Mouse (Mus musculus) mouse trophoblast stem cell (cell line): ENCODE measurements around the gene Zbtb9.

Experiments
- in situ Hi-C, 2 experiments: fragments of 300-500 bp; cut with MseI, MboI; formaldehyde crosslinking; loops; 2 replicates in 1 of 2; 3 replicates in 1 of 2; pipeline ENCODE4 v1.15.1; 2025

The Zbtb9 gene

DNA sequence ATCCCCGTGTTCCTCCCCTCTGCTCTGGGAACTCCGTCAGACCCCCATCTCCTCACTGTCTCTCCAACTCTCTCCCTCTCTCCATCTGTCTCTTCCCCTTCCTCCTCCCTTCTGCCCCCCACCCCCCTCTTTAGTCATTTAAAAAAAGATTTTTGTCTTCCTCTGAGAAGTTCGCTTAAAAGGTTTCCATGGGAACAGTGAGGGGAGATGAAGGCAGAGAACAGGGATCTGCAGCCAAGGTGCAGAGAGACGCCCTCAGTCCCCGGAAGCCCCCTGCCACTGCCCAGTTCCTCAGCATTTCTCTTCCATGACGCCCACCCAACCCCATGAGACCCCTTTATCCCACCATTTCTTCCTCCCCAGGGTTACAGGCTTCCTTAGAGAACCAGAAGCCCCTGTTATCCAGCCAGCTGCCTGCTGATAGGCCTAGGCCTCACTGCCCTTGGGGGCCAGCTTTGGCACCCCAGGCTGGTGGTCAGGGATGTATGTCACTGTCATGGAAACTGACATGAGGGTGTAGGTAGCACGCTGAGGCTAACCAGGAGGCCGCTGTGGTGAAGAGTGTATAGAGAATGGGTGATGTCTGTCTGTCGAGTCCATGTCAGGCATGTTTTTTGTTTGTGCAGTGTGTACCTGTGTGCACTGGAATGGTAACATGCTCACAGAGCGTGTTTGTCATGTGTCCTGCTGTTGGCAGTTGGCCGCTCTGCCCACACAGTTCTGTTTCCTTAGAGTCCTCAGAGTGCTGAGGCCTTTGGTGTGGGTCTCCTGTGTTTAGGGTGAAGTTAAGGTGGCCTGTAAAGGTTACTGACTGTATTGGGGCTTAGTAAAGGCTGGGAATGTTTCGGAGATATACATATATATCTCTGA lies 25.5 kb upstream of the Zbtb9 start:
- in situ Hi-C loops, result no loop called here

DNA sequence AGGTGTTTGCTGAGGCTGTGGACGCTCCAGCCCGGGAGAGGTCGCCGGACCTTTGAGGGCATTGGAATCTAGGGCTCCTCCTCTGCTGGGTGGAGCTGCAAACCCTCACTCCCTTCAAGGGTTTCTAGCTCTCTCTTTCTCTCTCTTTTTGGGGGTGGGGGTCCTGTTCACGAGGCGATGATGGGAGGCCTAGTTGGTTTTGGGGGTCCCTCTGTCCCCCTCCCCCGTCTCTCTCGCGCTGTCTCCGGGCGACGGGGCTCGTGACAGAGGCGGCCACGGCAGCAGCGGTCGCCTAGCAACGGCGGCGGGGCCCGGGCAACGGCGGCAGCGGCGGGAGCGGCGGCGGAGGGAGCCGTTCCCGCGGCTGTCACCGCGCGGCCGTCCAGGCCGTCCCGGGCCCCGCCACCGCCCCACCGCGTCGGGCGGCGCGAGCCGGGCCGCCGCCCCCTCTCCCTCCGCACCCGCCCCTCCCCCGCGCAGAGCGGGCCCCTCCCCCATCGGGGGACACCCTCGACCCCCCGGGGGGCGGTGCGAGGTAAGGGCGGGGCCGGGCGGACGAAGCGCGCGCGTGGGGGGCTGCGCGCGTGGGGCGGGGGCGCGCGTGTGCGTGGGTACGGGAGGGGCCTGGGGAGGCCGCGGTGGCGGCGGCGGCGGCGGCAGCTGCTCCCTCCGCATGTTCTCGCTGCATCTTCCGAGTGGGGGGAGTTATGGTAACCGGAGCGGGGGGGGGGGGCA lies 24.5 kb upstream of the Zbtb9 start:
- in situ Hi-C loops, result no loop called here

DNA sequence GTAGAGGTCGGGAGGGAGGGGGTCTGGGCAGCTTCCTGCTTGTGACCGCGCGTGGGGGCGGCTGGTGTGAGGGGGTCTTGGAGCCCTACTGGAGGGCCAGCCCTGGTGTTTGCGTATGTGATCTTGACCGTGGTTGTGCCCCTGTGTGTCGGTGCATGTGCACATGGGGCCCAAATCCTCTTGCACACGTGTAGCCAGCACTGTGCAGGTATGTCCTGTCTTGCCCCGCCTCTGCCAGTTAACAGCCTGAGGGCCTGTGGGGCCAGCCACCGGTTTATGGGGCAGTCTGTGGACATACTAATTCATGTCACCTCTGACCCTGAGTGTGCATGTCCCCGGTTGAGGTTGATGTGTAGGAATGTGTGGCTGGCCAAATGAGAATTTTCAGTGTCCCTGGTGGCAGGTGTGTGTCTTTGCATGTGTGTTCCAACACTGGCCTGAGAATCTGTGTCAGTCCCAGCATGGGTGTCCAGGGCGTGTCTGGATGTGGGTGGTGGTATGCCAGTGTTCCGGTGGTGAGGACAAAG lies 23.9 kb upstream of the Zbtb9 start:
- in situ Hi-C loops, result no loop called here

DNA sequence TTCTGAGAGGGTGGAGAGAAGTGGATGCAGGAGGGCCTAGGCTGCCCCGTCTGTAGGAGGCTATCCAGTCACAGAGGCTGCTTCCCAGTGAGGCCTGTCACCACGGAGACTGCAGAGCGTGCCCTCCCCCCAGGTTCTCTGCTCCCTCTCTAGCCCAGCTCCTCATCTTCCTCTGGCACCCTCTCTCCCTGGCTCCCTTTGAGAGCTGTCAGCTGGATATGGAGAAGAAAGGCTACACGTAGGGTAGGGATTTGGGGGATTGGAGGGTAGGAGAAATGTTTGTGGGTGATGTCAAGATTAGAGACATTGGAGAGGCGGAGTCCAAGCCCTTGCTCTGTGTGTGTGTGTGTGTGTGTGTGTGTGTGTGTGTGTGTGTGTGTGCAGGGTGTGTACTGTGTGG lies 23.1 kb upstream of the Zbtb9 start:
- in situ Hi-C loops, result no loop called here

DNA sequence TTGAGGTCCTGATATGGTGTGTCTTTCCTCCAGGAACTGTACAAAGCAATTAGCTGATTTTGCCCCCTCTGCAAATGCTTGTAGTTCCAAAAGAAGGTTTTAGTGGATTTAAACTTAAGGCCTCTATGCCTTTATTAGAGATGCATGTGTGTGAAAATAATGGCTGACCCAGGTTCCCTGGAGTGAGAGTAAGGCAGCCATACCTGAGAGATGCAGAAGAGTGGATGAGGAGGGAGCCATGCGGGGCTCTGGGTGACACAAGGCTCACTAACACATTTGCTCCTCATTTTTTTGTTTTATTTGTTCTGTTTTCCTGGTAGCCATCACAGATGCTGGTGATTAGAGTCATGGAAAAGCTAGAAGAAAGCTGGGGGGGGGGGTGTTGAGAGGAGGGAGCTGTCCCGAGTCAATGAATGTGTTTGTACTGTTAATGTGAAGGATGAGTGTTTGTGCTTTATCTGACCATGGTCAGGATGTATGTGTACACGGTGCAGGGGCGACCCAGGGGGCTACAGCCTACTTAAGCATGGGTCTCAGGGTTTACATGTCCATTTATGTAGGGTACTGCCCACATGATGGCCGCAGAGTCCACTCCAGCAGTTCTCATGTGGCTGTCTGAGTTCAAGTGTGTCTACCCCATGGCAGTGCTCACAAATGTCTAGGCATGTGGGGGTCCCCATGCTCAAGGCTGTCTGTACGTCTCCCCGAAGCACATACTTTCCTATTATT lies 22.2 kb upstream of the Zbtb9 start:
- in situ Hi-C loops, result no loop called here

DNA sequence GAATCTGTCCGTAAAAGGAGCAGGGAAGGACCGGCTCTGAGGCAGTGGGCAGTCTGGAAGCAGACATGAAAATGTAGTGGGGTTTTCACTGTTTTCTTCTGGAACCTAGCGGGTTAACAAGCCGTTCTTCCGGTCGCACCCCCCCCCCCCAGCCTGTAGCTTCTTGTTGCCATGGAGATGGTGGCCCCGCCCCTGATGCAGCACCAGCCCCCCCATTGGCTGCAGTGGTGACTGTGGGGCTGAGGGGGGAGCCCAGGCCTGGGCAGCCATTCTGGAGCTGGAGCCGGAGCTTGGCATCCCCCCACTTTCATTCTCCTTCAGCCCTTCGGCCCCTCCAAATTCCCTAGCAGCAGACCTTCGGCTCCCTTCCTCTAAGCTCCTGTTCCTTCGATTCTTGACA lies 21.6 kb upstream of the Zbtb9 start:
- in situ Hi-C loops, result no loop called here

DNA sequence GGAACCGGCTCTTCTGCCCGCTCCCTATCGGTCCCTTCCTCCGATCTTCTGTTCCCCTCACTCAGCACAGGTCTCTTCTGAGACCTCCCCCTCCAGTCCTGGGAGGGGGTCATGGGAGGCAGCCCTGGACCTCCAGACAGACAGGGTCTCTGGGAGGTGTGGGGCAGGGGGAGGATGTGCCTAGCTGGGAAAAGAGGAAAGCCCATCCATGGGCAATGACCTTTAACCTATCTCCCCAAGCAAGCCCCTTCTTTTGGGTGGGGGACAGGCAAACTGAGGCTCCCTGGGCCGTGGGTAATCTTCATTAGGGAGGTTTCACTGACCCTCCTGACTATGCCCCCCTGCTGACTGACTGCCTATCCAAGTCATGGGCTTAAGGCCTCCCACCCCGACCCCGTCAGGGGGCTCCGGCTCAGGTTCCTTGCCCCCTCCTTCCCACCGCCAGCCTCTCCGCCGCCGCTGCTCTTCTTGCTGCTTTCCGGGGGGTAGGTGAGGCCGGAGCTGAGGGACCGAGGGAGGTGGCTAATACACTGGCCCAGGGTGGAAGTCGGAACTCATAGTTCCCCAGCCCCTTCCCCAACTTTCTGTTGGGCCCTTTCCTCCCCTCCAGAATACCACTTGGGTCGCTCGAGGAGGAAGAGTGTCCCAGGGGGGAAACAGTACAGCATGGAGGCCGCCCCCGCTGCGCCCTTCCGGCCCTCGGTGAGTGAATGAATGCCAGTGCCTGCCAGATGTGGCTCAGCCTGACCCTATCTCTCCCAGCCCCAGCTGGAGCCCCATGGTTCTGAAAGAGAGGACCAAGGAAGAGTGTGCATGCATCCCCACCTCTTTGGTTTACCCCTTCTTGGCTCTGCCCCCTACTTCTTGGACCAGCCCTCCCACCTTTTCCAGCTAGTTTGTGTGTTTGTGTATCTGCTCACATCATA lies 20.8 kb upstream of the Zbtb9 start:
- in situ Hi-C loops, result no loop called here

DNA sequence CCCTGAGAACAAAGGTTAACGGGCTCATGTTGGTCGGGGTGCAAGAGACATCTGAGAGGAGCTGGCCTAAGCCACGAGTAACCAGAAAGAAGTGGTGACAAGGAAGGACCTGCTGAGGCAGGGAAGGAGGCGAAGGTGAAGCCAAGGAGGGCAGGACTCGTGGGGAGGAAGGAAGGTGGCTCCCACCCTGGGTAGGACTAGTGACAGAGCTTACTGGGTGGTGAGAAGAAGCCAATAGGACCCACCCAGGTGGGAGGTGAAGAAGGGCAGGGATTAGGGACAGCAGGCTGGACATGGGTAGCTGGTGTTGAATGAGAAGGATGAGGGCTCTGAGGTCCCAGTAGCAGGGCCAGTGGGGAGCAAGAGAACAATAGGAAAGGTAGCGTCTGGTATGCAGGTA lies 19.8 kb upstream of the Zbtb9 start:
- in situ Hi-C loops, result no loop called here

DNA sequence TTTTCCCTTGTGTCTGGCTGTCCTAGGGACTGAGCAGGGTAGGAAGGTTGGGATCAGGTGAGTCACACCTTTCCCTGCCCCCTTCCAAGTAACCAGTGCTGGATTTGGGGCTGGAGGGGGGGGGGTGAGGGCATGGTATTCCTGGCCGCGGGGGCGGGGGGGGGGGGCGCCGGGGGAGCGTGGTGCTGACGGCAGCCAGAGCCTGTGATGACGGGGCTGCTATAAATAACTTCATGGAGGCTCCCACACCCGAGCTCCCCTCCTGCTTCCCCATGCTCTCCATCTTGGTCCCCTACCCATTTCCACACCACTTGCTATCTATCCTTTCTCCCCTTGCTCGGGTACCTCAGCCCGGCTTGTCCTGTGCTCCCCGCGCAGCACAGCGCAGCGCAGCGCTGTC lies 19.2 kb upstream of the Zbtb9 start:
- in situ Hi-C loops, result no loop called here

DNA sequence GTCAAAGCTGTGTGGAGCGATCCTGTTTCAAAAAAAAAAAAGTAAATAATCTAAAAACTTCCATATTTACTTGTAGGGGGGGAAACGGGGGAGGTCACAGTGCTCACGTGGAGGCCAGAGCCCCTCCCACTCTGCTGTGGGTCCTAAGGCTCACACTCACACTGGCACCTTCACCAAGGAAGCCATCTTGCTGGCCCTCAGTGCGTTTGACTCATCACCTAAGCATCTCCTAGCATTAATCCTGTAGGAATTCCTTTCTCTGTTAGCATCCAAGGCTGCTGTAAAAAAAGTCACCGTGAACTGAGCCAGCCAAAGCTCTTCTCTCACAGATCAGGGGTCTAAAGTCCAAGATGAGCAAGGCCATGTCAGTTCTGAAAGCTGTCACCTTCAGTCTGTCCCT lies 16.7 kb upstream of the Zbtb9 start:
- in situ Hi-C loops, result no loop called here

DNA sequence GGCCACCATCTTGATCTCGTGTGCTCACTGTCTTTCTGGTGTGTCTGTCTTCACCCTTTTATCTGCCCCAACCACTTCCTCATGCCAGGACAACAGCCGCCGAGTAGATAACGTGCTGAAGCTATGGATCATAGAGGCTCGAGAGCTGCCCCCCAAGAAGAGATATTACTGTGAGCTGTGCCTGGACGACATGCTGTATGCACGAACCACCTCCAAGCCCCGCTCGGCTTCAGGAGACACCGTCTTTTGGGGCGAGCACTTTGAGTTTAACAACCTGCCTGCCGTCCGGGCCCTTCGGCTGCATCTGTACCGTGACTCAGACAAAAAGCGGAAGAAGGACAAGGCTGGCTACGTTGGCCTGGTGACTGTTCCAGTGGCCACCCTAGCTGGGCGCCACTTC lies 16.1 kb upstream of the Zbtb9 start:
- in situ Hi-C loops, result no loop called here

DNA sequence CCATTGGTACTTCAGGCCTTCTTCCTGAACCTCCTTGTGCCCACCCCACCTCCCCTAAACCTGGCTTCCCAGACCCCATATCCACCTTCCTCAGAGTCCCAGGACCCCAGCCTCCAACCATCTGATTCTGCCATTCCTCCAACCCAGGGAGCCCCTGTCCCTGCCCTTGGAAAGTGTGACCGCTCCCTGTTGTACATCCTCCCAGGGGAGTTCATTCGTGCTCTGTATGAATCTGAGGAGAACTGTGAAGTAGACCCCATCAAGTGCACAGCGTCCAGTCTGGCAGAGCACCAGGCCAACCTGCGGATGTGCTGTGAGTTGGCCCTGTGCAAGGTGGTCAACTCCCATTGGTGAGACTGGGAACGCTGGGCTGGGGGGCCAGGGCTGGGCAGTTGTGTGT lies 15.1 kb upstream of the Zbtb9 start:
- in situ Hi-C loops, result no loop called here

DNA sequence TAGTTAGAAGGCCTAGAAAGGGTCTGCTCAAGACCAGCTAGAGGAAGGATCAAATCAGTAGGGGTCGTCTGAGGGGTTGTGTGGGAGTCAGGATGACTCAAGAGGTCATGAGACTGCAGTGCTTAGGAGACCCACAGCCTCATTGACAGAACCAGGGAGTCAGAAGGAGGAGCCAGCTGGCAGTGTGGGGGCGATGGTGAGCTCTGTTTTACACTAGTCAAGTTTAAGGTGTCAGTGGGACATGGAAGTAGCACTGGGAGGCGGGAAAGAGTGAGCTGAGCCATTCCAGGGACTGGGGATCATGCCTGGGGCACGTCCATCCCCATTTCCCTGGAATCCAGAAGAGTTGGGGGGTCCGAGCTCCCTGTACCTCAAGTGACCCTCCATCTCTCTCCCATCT lies 14.1 kb upstream of the Zbtb9 start:
- in situ Hi-C loops, result no loop called here

DNA sequence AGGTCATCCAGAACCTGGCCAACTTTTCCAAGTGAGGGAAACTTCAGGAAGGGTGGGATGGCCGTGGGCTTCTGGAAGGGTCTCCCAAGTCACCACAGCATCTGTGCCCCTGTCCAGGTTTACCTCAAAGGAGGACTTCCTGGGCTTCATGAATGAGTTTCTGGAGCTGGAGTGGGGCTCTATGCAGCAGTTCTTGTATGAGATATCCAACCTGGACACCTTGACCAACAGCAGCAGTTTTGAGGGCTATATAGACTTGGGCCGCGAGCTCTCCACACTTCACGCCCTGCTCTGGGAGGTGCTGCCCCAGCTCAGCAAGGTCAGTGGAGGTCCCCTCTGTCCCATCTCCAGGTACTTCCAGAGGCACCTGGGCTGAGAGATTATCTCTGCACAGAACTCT lies 13.2 kb upstream of the Zbtb9 start:
- in situ Hi-C loops, result no loop called here

DNA sequence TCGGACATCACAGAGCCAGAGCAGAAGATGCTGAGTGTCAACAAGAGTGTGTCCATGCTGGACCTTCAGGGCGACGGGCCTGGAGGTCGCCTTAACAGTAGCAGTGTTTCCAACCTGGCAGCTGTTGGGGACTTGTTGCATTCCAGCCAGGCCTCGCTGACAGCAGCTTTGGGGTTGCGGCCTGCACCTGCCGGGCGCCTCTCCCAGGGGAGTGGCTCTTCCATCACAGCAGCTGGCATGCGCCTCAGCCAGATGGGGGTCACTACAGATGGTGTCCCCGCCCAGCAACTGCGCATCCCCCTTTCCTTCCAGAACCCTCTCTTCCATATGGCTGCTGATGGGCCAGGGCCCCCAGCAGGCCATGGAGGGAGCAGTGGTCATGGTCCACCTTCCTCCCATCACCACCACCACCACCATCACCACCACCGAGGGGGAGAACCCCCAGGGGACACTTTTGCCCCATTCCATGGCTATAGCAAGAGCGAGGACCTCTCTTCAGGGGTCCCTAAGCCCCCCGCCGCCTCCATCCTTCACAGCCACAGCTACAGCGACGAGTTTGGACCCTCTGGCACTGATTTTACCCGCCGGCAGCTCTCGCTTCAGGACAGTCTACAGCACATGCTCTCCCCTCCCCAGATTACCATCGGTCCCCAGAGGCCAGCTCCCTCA lies 11.3 kb upstream of the Zbtb9 start:
- in situ Hi-C loops, result no loop called here

DNA sequence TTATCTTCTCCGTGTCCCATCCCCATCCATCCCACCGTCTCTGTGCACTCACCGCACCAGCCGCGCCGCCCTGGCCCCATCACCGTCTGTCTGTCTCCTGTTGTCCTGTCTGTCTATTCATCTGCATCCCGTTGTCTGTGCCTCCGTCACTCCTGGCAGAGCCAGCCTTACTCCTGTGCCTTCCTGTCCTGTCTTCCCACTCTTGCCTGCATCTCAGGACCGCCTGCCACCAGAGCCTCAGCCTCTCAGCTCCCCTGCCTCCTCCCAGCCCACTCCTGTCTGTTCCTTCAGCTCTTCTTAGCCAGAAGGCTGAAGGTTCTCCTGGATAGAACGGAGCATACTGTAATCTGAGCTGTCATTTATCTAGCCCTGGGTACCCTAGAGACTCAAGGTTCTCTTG lies 6.0 kb upstream of the Zbtb9 start:
- in situ Hi-C loops, result no loop called here

DNA sequence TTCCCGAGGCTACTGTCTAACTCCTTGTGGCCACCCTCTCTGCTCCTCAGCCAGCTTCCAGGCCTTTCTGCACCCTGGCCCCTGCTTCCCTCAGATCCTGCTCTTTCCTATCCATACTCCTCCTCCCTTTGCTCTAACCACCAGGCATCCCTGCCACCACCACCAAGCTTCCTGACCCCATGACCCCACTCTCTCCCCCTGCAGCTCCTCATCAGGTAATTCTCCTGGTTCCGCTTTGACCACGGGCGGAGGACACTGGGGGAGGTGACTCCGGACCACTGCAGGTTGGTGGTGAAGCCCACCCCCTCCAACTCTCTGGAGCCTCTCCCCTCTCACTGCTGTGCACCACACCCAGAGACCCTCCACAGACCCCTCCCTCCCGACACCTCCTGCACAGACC lies 5.5 kb upstream of the Zbtb9 start:
- in situ Hi-C loops, result no loop called here

DNA sequence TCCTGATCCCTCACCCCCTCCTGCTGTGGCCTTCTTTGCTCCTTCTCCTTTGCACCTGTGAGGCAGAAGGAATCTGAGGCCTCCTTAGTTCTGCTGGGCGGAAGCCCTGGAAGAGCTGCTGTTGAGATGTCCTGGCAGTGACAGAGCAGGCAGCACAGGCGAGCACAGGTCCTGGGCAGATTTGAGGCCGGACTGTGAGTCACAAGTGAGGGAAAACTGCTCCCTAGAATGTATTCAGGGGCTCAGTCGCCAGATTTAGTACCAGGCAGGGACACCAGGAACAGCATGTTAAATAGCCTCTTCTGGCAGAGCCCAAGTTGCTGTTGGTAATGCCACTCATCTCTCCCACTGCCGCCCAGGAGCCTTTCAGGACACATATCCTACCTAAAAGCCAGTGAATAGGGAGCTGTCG lies 4.8 kb upstream of the Zbtb9 start:
- in situ Hi-C loops, result no loop called here

DNA sequence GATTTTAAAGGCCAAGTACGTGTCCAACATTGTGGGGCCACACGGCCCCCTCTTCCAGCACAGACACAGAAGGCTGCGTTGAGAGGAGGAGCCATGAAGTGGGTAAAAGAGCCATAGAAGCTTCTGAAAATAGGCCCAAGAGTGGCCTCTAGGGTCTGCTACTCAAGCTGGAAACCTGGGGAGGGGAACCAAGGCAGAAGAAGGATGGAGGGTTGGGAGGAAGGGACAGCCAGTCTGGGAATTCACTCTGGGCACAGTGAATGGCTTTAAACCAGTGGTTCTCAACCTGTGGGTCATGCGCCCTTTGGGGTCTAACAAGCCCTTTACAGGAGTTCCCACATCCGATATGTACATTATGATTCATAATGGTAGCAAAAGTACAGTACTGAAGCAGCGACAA lies 3.7 kb upstream of the Zbtb9 start:
- in situ Hi-C loops, result no loop called here

DNA sequence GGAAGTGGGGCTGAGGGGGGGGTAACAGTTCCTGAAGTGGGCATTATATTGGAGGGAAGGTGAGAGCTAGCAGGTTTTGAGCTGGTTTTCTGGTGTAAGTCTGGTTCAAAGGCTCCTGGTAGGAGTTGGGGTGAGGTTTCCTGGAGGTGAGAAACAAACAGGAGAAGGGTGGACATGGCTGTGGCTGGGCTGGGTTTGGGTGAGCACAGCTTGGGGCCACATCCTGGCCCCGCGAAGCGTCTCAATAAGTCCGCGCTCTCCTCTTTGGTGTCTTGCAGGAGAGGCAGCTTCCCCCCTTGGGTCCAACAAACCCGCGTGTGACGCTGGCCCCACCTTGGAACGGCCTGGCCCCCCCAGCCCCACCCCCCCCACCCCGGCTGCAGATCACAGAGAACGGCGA lies 2.7 kb upstream of the Zbtb9 start:
- in situ Hi-C loops, result no loop called here
